Mouse (Mus musculus) fat pad, adult 2 months (tissue): ENCODE measurements at regions not wholly inside any gene's neighbourhood (a gene's known extent, or its start where the extent isn't known, plus 50 kb on each side); places are given as distances from the start of the nearest gene placed in this dataset.

Source experiments
- DNase-seq: peaks from one replicate; pipeline ENCODE4 v3.0.0-alpha.2; 2011; ENCODE audit warnings: low read depth, low spot score; ENCODE audit errors: extremely low read depth

GRCm38 (mm10) chr1:133482891-133483290 is 58.7 kb upstream of the Sox13 start:
- no peak for DNase-seq

GRCm38 (mm10) chr1:133474546-133474945 is 50.4 kb upstream of the Sox13 start:
- DNase-seq = no peak
